24 mouse cellular contexts compared by ENCODE assay signal in genomic region chr3:102751536-102751935, GRCm38 (mm10). TPM values are rescaled to one million over a fixed set of nuclear protein-coding genes. Genes with fewer than 3 reads are reported as not detected.
DNase-seq lines count a peak whose midpoint lies in the region; ATAC-seq lines count a peak whose summit lies in the region.
"Had no signal": no experiment of that assay in that cellular context is flagged by ENCODE, and none has a peak within 500 bp of the region (broad histone marks: within the 10 kb centered on the region; RNA-seq: fewer than 3 reads in every experiment).

No protein-coding gene starts in this region.

- H3K27ac ChIP-seq in heart, embryonic 10.5 days, result no peak overlapping the region
- peak overlapping the region; percentile 64 for H3K27ac ChIP-seq in lung, embryonic 15.5 days
- no peak overlapping the region for H3K27ac ChIP-seq in kidney, embryonic 16.5 days (ENCODE audit: low read length)
- H3K27ac ChIP-seq: embryonic facial prominence, embryonic 12.5 days; embryonic facial prominence, embryonic 15.5 days; hindbrain, embryonic 14.5 days had no signal

- ATAC-seq in lung, embryonic 15.5 days (ENCODE audit: borderline replicate concordance, extremely low read depth, low FRiP score, low TSS enrichment), result no peak
- no peak for ATAC-seq in kidney, embryonic 16.5 days (ENCODE audit: low FRiP score, low TSS enrichment)
- ATAC-seq: CD4-positive, CD25-positive, alpha-beta regulatory T cell, adult 4 months; forebrain, embryonic 14.5 days; forebrain, postnatal 0 days had no signal

- H3K4me1 ChIP-seq in heart, embryonic 10.5 days, result peaks cover 35% of the 10 kb centered on the region
- H3K4me1 ChIP-seq in lung, embryonic 15.5 days, result peaks cover 10% of the 10 kb centered on the region; the same call in 1 of the 2 replicates
- peaks cover 3% of the 10 kb centered on the region; the same call in 1 of the 2 replicates for H3K4me1 ChIP-seq in kidney, embryonic 16.5 days (ENCODE audit: insufficient read depth, low read length)

- DNase-seq in heart, embryonic 10.5 days (ENCODE audit: low spot score), result peak; percentile 47
- no peak for DNase-seq in heart, adult 8-10 months (ENCODE audit: low spot score)
- no peak for DNase-seq in lung, postnatal 10 days
- DNase-seq in lung, postnatal 25 days (ENCODE audit: low spot score), result peak; percentile 47
- DNase-seq: adrenal gland, adult 2 months; adrenal gland, postnatal 14 days; cerebellum, adult 11 months; cerebellum, adult 9-11 months; forebrain, postnatal 0 days; gastrocnemius, postnatal 36 days; heart, postnatal 10 days; heart, postnatal 4 days had no signal

- no peak overlapping the region for H3K4me3 ChIP-seq in heart, embryonic 10.5 days
- no peak overlapping the region for H3K4me3 ChIP-seq in lung, embryonic 15.5 days
- H3K4me3 ChIP-seq in kidney, embryonic 16.5 days (ENCODE audit: low read length), result no peak overlapping the region
- H3K4me3 ChIP-seq: embryonic facial prominence, embryonic 12.5 days; embryonic facial prominence, embryonic 15.5 days had no signal

- no peaks in the 10 kb centered on the region for H3K27me3 ChIP-seq in heart, embryonic 10.5 days (ENCODE audit: insufficient read depth, poor library complexity, severe bottlenecking)
- H3K27me3 ChIP-seq in lung, embryonic 15.5 days, result no peaks in the 10 kb centered on the region
- no peaks in the 10 kb centered on the region for H3K27me3 ChIP-seq in kidney, embryonic 16.5 days (ENCODE audit: insufficient read depth, low read length)
- H3K27me3 ChIP-seq: embryonic facial prominence, embryonic 12.5 days; embryonic facial prominence, embryonic 15.5 days had no signal

- H3K9me3 ChIP-seq in heart, embryonic 10.5 days, result no peaks in the 10 kb centered on the region
- no peaks in the 10 kb centered on the region for H3K9me3 ChIP-seq in lung, embryonic 15.5 days
- no peaks in the 10 kb centered on the region for H3K9me3 ChIP-seq in kidney, embryonic 16.5 days (ENCODE audit: low read length)
- H3K9me3 ChIP-seq: embryonic facial prominence, embryonic 12.5 days; embryonic facial prominence, embryonic 15.5 days had no signal

- no peak overlapping the region for H3K4me2 ChIP-seq in lung, embryonic 15.5 days
- no peak overlapping the region for H3K4me2 ChIP-seq in kidney, embryonic 16.5 days (replicated peaks; ENCODE audit: low read depth, low read length)
- H3K4me2 ChIP-seq: embryonic facial prominence, embryonic 12.5 days; embryonic facial prominence, embryonic 15.5 days; hindbrain, embryonic 14.5 days had no signal

- no peak overlapping the region for H3K9ac ChIP-seq in lung, embryonic 15.5 days
- H3K9ac ChIP-seq in kidney, embryonic 16.5 days (replicated peaks; ENCODE audit: low read length), result no peak overlapping the region
- H3K9ac ChIP-seq: embryonic facial prominence, embryonic 12.5 days; embryonic facial prominence, embryonic 15.5 days; forebrain, postnatal 0 days; hindbrain, embryonic 14.5 days had no signal

- H3K36me3 ChIP-seq in heart, embryonic 10.5 days, result peaks cover 43% of the 10 kb centered on the region
- no peaks in the 10 kb centered on the region for H3K36me3 ChIP-seq in lung, embryonic 15.5 days
- H3K36me3 ChIP-seq in kidney, embryonic 16.5 days (ENCODE audit: insufficient read depth, low read length), result no peaks in the 10 kb centered on the region
- H3K36me3 ChIP-seq: embryonic facial prominence, embryonic 12.5 days; embryonic facial prominence, embryonic 15.5 days had no signal

- 76% methylated on average over 3 of the region's 3 CpGs for WGBS in heart, embryonic 10.5 days
- 71% methylated on average over 3 of the region's 3 CpGs for WGBS in lung, embryonic 15.5 days
- WGBS in kidney, embryonic 16.5 days, result 86% methylated on average over 3 of the region's 3 CpGs

RNA-seq across cellular contexts. Expression of gene Tspan2, which starts 17.2 kb away (rescaled TPM):
- polyA plus RNA-seq in heart, embryonic 10.5 days (2016; fragmentation: Nextera tagmentation; extraction: Ambion mirVana), result 24.6 and 39.1 TPM in 2 replicates
- 10 to 100 TPM in 2 of 4 experiments, 1 to 10 TPM in 2; 5.3 to 10.6 (median 10.3) TPM for total RNA-seq in heart, adult 8-10 months (2022)
- 14.5 and 15.6 TPM in 2 replicates for polyA plus RNA-seq in lung, embryonic 15.5 days (2015; fragmentation: Nextera tagmentation; extraction: Ambion mirVana)
- 8.4 and 10.6 TPM in 2 replicates for polyA plus RNA-seq in kidney, embryonic 16.5 days (2015; fragmentation: Nextera tagmentation; extraction: Ambion mirVana)
- total RNA-seq: MEL had no signal

RNA-seq across cellular contexts. Expression of gene Tshb, which starts 31.0 kb away (rescaled TPM):
- 0.10 TPM in 2 replicates for polyA plus RNA-seq in heart, embryonic 10.5 days (2016; fragmentation: Nextera tagmentation; extraction: Ambion mirVana)
- not detected for total RNA-seq in heart, adult 8-10 months (2022)
- polyA plus RNA-seq in lung, embryonic 15.5 days (2015; fragmentation: Nextera tagmentation; extraction: Ambion mirVana), result 0.09 and 0.30 TPM in 2 replicates
- polyA plus RNA-seq in kidney, embryonic 16.5 days (2015; fragmentation: Nextera tagmentation; extraction: Ambion mirVana), result 0.06 TPM in 1 of 2 replicates, not detected in the other
- total RNA-seq: adrenal gland, adult 2 months; adrenal gland, postnatal 14 days; adrenal gland, postnatal 4 days; common myeloid progenitor, adult 5-6 weeks; forebrain, postnatal 0 days; gastrocnemius, adult 8-10 months; gastrocnemius, postnatal 36 days; granulocyte monocyte progenitor cell, adult 5-6 weeks; heart, postnatal 10 days; heart, postnatal 4 days; MEL had no signal
- polyA plus RNA-seq: adrenal gland, adult 2 months; CD4-positive, CD25-positive, alpha-beta regulatory T cell, adult 4 months had no signal

Comparison
In these comparisons a context has a peak if more than half of its experiments do, and no peak if none do; other contexts are left out.
1. DNase-seq: peak in heart, embryonic 10.5 days (single experiment) and lung, postnatal 25 days (single experiment); none in heart, adult 8-10 months (single experiment) and lung, postnatal 10 days (single experiment).